8 mouse cellular contexts compared by ENCODE assay signal in genomic region chr4:117550140-117550851, GRCm38 (mm10). TPM values are rescaled to one million over a fixed set of nuclear protein-coding genes. Genes with fewer than 3 reads are reported as not detected.
DNase-seq lines count a peak whose midpoint lies in the region; ATAC-seq and TF ChIP-seq lines count a peak whose summit lies in the region.

Eri3 (plus strand) TSS chr4:117550365.

- no peaks in the 10 kb centered on the region for H3K4me1 ChIP-seq in ES-Bruce4 (ENCODE audit: control insufficient read depth, insufficient read depth, low read length)
- peaks cover 25% of the 10 kb centered on the region for H3K4me1 ChIP-seq in forebrain, embryonic 13.5 days
- peaks cover 17% of the 10 kb centered on the region for H3K4me1 ChIP-seq in liver, postnatal 0 days (ENCODE audit: insufficient read depth)
- H3K4me1 ChIP-seq in neural tube, embryonic 14.5 days (ENCODE audit: control insufficient read depth, insufficient read depth, low read length): peaks cover 11% of the 10 kb centered on the region; the same call in 1 of the 2 replicates

- 0% methylated on average over 47 of the region's 53 CpGs for WGBS in forebrain, embryonic 13.5 days
- under 1% methylated on average over 53 of the region's 53 CpGs for WGBS in large intestine, adult 2 months
- under 1% methylated on average over 40 of the region's 53 CpGs for WGBS in liver, postnatal 0 days (ENCODE audit: insufficient replicate concordance)
- under 1% methylated on average over 45 of the region's 53 CpGs for WGBS in neural tube, embryonic 14.5 days

- peak within 1 kb of the TSS; percentile 59 for H3K4me3 ChIP-seq in ES-Bruce4 (ENCODE audit: low read depth, low read length)
- peak within 1 kb of the TSS; percentile 84 for H3K4me3 ChIP-seq in forebrain, embryonic 13.5 days
- peak within 1 kb of the TSS; percentile 77 for H3K4me3 ChIP-seq in liver, postnatal 0 days (ENCODE audit: low read depth, low read length)
- peak within 1 kb of the TSS; percentile 74 for H3K4me3 ChIP-seq in neural tube, embryonic 14.5 days (ENCODE audit: low read depth, low read length)

- no peaks in the 10 kb centered on the region for H3K36me3 ChIP-seq in ES-Bruce4 (ENCODE audit: control insufficient read depth, insufficient read depth, low read length, poor library complexity, severe bottlenecking)
- H3K36me3 ChIP-seq in forebrain, embryonic 13.5 days (ENCODE audit: poor library complexity, severe bottlenecking): no peaks in the 10 kb centered on the region
- H3K36me3 ChIP-seq in liver, postnatal 0 days (replicated peaks; ENCODE audit: insufficient read depth, low read length): no peaks in the 10 kb centered on the region
- H3K36me3 ChIP-seq in neural tube, embryonic 14.5 days (ENCODE audit: control insufficient read depth, insufficient read depth, low read length): no peaks in the 10 kb centered on the region

- H3K27ac ChIP-seq in ES-Bruce4 (ENCODE audit: insufficient read depth, low read length): no peak within 1 kb of the TSS
- H3K27ac ChIP-seq in forebrain, embryonic 13.5 days: peak within 1 kb of the TSS; percentile 78
- peak within 1 kb of the TSS; percentile 36 for H3K27ac ChIP-seq in liver, postnatal 0 days (ENCODE audit: low read depth)
- H3K27ac ChIP-seq in neural tube, embryonic 14.5 days (ENCODE audit: low read depth, low read length): peak within 1 kb of the TSS; percentile 74

- no peaks in the 10 kb centered on the region for H3K27me3 ChIP-seq in ES-Bruce4 (ENCODE audit: control insufficient read depth, insufficient read depth, low read length, poor library complexity, severe bottlenecking)
- no peaks in the 10 kb centered on the region for H3K27me3 ChIP-seq in forebrain, embryonic 13.5 days
- no peaks in the 10 kb centered on the region for H3K27me3 ChIP-seq in liver, postnatal 0 days (ENCODE audit: insufficient read depth, low read length)
- no peaks in the 10 kb centered on the region for H3K27me3 ChIP-seq in neural tube, embryonic 14.5 days (ENCODE audit: control insufficient read depth, insufficient read depth, low read length)

- TF ChIP-seq CTCF in ES-Bruce4 (IDR thresholded peaks at IDR 0.05; ENCODE audit: low read depth, low read length): no peak
- TF ChIP-seq CTCF in liver, postnatal 0 days (IDR thresholded peaks at IDR 0.05; ENCODE audit: low read depth): no peak

- ATAC-seq in cerebellum, adult (ENCODE audit: insufficient number of reproducible peaks, low FRiP score, low TSS enrichment): peak; percentile 99
- peak; percentile 99 for ATAC-seq in forebrain, embryonic 13.5 days
- peak; percentile 100 for ATAC-seq in liver, postnatal 0 days
- ATAC-seq in neural tube, embryonic 14.5 days (ENCODE audit: low read depth): peak; percentile 99

- intact Hi-C loops in heart, postnatal 10 days (cut with DNase I): no loop called here

- peak within 1 kb of the TSS; percentile 88 for H3K4me2 ChIP-seq in forebrain, embryonic 13.5 days
- peak within 1 kb of the TSS; percentile 89 for H3K4me2 ChIP-seq in liver, postnatal 0 days (ENCODE audit: low read depth, low read length)
- peak within 1 kb of the TSS; percentile 90 for H3K4me2 ChIP-seq in neural tube, embryonic 14.5 days (ENCODE audit: low read depth, low read length)

- no peak for TF ChIP-seq POLR2A in ES-Bruce4 (IDR thresholded peaks at IDR 0.05; ENCODE audit: insufficient read depth, low read length)

- TF ChIP-seq EP300 in ES-Bruce4 (IDR thresholded peaks at IDR 0.05; ENCODE audit: insufficient read depth, low read depth, low read length): no peak
- no peak for TF ChIP-seq EP300 in liver, postnatal 0 days (IDR thresholded peaks at IDR 0.05; ENCODE audit: low read depth)

- H3K9me3 ChIP-seq in ES-Bruce4 (replicated peaks; ENCODE audit: control insufficient read depth, insufficient read depth, low read length, poor library complexity, severe bottlenecking): no peaks in the 10 kb centered on the region
- no peaks in the 10 kb centered on the region for H3K9me3 ChIP-seq in forebrain, embryonic 13.5 days (replicated peaks)
- no peaks in the 10 kb centered on the region for H3K9me3 ChIP-seq in liver, postnatal 0 days (ENCODE audit: low read length)
- no peaks in the 10 kb centered on the region for H3K9me3 ChIP-seq in neural tube, embryonic 14.5 days (ENCODE audit: control insufficient read depth, low read length)

- peak within 1 kb of the TSS; percentile 66 for H3K9ac ChIP-seq in ES-Bruce4 (ENCODE audit: low read depth, poor library complexity, severe bottlenecking)
- peak within 1 kb of the TSS; percentile 82 for H3K9ac ChIP-seq in forebrain, embryonic 13.5 days
- H3K9ac ChIP-seq in liver, postnatal 0 days (replicated peaks): peak within 1 kb of the TSS; percentile 73
- H3K9ac ChIP-seq in neural tube, embryonic 14.5 days (replicated peaks; ENCODE audit: low read depth, low read length): peak within 1 kb of the TSS; percentile 68

- DNase-seq in heart, postnatal 10 days: peak; percentile 98 to 99
- peak; percentile 96 for DNase-seq in large intestine, adult 2 months (ENCODE audit: low read depth, low spot score)
- DNase-seq in liver, postnatal 0 days: peak; percentile 96
- DNase-seq in testis, postnatal 10 days (ENCODE audit: low spot score): peak; percentile 96

RNA-seq across cellular contexts. Expression of gene Eri3, which starts in this region (rescaled TPM):
- 67.1 and 68.0 TPM in 2 replicates for polyA plus RNA-seq in ES-Bruce4 (2011; ENCODE audit: insufficient read depth, insufficient read length, low read depth, missing spikeins)
- polyA plus RNA-seq in forebrain, embryonic 13.5 days (2015; fragmentation: Nextera tagmentation; extraction: Ambion mirVana): 186 and 188 TPM in 2 replicates
- total RNA-seq in heart, postnatal 10 days (2021): 10 to 100 TPM; 75.4 to 92.8 TPM
- polyA plus RNA-seq in large intestine, adult 2 months (2012; rRNA removed): 44.1 and 49.2 TPM in 2 replicates
- polyA plus RNA-seq in liver, postnatal 0 days (2015; fragmentation: Nextera tagmentation; extraction: Ambion mirVana): 27.8 and 30.5 TPM in 2 replicates
- polyA plus RNA-seq in neural tube, embryonic 14.5 days (2014; fragmentation: Nextera tagmentation; extraction: Ambion mirVana): 210 and 291 TPM in 2 replicates
